ENCODE assay signal across 27 mouse cellular contexts in the genomic region with DNA sequence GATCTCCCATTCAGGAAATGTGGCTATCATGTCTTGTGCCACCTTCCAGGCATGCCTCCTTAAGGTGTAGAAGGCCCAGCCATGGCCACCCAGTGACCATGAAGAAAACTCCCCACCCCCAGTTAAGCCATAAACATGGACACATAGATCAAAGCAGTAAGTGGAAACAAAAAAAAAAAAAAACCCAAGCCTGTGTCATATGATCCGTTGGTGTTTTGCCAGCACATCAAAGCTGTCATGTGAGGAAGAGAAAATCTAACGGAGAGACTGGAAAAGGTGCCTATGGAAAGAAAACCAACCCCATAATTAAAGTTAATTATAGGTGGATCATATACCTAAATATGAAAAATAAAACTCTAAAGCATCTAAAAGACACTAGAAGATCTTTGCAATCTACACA.
"Had no signal": no experiment of that assay in that cellular context is flagged by ENCODE, and none has a peak within 500 bp of the region (broad histone marks: within the 10 kb centered on the region; RNA-seq: fewer than 3 reads in every experiment).

No protein-coding gene starts in this region.

- H3K9me3 ChIP-seq: heart, embryonic 13.5 days; heart, embryonic 15.5 days; hindbrain, embryonic 12.5 days; kidney, embryonic 15.5 days; limb, embryonic 13.5 days; limb, embryonic 15.5 days; liver, embryonic 12.5 days had no signal

- H3K4me2 ChIP-seq: heart, embryonic 11.5 days; heart, embryonic 13.5 days; heart, embryonic 15.5 days; hindbrain, embryonic 12.5 days; hindbrain, embryonic 14.5 days; kidney, embryonic 15.5 days; limb, embryonic 13.5 days; limb, embryonic 15.5 days; liver, embryonic 12.5 days had no signal

- H3K27ac ChIP-seq: heart, adult 2 months; heart, embryonic 13.5 days; heart, embryonic 15.5 days; hindbrain, embryonic 12.5 days; hindbrain, embryonic 14.5 days; kidney, embryonic 15.5 days; kidney, postnatal 0 days; limb, embryonic 13.5 days; limb, embryonic 15.5 days; liver, embryonic 12.5 days; liver, embryonic 14.5 days had no signal

- DNase-seq: gastrocnemius, postnatal 14 days; gastrocnemius, postnatal 36 days; heart, adult 11 months; heart, adult 2 months; heart, postnatal 14 days; heart, postnatal 36 days; kidney, adult 11 months; kidney, adult 2 months; kidney, adult 9 months; kidney, postnatal 14 days; kidney, postnatal 36 days; layer of hippocampus, adult 9-11 months; layer of hippocampus, postnatal 36 days; left cerebral cortex, postnatal 4 days had no signal

- H3K27me3 ChIP-seq: hindbrain, embryonic 12.5 days; kidney, embryonic 15.5 days; limb, embryonic 13.5 days; limb, embryonic 15.5 days had no signal

- H3K4me1 ChIP-seq: hindbrain, embryonic 12.5 days; liver, embryonic 12.5 days had no signal

- H3K36me3 ChIP-seq: heart, embryonic 13.5 days; heart, embryonic 15.5 days; hindbrain, embryonic 12.5 days; kidney, embryonic 15.5 days; limb, embryonic 13.5 days; limb, embryonic 15.5 days; liver, embryonic 12.5 days had no signal

- H3K9ac ChIP-seq: heart, embryonic 13.5 days; heart, embryonic 15.5 days; hindbrain, embryonic 12.5 days; hindbrain, embryonic 14.5 days; kidney, embryonic 15.5 days; limb, embryonic 13.5 days; limb, embryonic 15.5 days; liver, embryonic 12.5 days; liver, embryonic 14.5 days had no signal

- H3K4me3 ChIP-seq: heart, adult 2 months; heart, embryonic 13.5 days; heart, embryonic 15.5 days; hindbrain, embryonic 12.5 days; kidney, embryonic 15.5 days; limb, embryonic 13.5 days; limb, embryonic 15.5 days; liver, embryonic 12.5 days had no signal

- ATAC-seq: hindbrain, embryonic 16.5 days; intestine, embryonic 16.5 days; liver, embryonic 12.5 days had no signal
